Mouse (Mus musculus) brain, embryonic 14.5 days (tissue): Measurements from ENCODE around the gene Ramp1. TPM values are rescaled to one million over a fixed set of nuclear protein-coding genes. Genes with fewer than 3 reads are reported as not detected.

Source experiments
- DNase-seq: peaks from one replicate; pipeline ENCODE4 v3.0.0-alpha.2; 2011; ENCODE audit warnings: low read depth
- CTCF ChIP-seq: fragments of 200-500 bp; IDR thresholded peaks from 2 replicates; pipeline ENCODE4 v1.5.1; 2012; ENCODE audit warnings: inconsistent platforms, mild to moderate bottlenecking, moderate library complexity, borderline replicate concordance; ENCODE audit not compliant: insufficient read depth, insufficient read length; ENCODE audit errors: extremely low read depth
- POLR2A ChIP-seq: fragments of 200-500 bp; IDR thresholded peaks from 2 replicates; pipeline ENCODE4 v1.6.1; 2012; ENCODE audit warnings: mild to moderate bottlenecking, inconsistent platforms, borderline replicate concordance; ENCODE audit not compliant: poor library complexity, insufficient read depth, insufficient read length, severe bottlenecking; ENCODE audit errors: extremely low read depth
- polyA plus RNA-seq: library from polyadenylated mRNA; depleted of rRNA; stranded (reverse); fragments of >200 nt; gene quantifications from 2 replicates; pipeline ENCODE4 v1.2.3, GENCODE M21; 2012; rRNA removed

Gene Ramp1
- 2.6 and 3.8 TPM in 2 replicates for polyA plus RNA-seq

DNA sequence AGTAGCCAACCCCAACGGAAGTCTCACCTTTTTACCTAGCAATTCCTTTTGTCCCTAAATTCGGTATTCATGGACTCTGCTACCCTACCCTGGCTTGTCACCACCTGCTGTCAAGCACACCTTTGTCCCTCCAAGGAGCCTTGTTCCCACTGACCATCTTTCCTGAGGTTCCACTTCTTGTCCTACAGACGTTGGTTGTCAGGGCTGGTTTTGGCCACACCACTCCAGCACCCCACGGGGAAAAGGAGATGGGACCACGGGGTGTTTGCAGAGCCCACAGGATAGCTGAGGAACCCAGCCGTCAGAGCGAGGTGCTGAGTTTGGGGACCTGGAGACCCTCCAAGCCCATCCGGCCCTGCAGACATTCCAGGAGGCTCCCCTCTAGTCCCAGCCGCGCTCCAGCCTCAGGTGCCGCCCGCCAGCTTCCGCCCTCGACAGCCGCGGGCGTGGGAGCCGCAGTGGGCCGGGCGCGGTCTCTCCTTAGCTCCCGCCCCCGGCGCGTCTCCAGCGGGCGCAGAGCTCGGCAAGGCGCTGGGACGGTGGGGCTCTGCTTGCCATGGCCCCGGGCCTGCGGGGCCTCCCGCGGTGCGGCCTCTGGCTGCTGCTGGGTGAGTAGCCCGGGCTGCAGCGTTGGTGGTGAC lies at the start of gene Ramp1:
TSS of gene Ramp1 (plus strand) at position 290 of the 641 bp plus-strand sequence.
- no peak for DNase-seq
- TF ChIP-seq CTCF (no peak), POLR2A (no peak)

DNA sequence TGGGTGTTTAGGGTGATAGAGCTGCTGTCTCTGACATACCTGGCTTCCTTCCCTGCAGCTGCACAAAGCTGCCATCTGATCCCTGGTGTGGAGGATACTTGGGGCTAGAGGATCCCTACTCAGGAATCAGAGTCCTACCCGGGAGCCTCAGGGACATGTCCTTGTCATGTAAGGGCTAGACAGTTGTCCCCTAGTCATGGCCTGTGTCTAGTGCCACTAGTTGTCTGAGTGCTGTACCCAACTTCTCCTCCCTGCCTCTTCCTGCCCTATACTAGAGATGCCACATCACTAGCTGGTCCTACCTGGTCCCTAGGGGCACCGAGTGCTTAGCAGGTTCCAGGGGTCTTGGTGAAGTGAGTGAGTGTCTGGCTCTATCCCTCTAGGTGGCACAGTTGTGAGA lies 42.6 kb upstream of the Ramp1 start:
- no peak for DNase-seq
- no peak for TF ChIP-seq POLR2A
- no peak for TF ChIP-seq CTCF

DNA sequence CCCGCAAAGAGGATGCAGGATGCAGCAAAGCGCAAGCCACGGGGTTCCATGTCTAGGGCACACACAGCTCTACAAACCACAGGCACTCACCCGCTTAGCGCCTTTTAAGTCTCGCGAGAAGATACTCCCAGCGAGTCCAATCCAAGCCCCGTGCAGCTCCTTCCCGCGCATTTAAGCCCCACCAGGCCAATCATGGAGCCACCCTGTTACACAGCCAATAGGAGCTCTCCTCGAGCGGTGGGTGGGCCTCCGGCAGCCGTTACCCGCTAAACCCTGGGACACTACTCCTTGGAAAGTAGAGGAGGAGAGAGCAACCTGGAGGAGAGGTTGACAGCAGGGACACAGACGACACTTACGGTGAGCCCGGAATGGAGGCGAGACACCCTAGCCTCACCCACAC lies 34.8 kb upstream of the Ramp1 start, which contains the start of gene Rbm44:
TSS of gene Rbm44 (plus strand) at position 277 of the 400 bp plus-strand sequence.
- TF ChIP-seq CTCF, result no peak
- no peak for TF ChIP-seq POLR2A
- peak; percentile 22 for DNase-seq

DNA sequence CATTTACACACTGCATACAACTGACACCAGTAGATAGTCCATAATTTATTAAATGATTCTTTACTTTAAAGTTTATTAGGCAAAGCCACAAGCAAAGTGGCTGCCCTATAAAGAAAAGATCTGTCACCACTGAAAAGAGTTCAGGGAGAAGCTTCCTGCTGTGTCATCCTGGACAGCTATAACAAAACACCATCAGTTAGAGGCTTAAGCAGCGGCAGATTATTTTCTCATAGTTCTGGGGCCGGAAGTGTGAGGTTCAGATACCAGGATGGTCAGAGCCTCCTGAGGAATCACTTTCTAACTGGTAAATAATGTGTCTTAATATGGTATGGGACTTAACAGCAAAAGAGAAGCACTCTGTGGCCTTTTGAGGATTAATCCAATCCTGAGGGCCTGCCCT lies 28.1 kb upstream of the Ramp1 start:
- TF ChIP-seq POLR2A, result no peak
- TF ChIP-seq CTCF, result no peak
- no peak for DNase-seq

DNA sequence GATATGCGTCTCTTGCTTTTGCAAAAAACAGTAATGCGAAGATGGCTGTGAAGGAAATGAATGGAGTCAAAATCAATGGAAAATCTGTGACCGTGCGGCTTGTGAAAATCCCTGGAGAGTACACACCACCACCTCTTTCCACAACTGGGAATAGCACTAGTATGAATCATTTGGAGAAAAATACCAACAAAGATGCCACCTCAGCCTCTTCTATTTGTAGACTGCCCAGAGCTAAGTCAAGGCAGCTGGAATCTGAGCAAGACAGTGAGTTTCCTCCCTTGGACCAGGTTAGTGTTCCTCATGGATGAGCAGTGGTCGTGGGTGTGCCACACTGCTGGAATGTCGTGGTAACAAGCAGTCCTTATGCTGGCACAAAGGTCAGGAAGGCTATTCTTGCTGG lies 12.8 kb upstream of the Ramp1 start:
- TF ChIP-seq CTCF (no peak), POLR2A (no peak)
- DNase-seq, result no peak

DNA sequence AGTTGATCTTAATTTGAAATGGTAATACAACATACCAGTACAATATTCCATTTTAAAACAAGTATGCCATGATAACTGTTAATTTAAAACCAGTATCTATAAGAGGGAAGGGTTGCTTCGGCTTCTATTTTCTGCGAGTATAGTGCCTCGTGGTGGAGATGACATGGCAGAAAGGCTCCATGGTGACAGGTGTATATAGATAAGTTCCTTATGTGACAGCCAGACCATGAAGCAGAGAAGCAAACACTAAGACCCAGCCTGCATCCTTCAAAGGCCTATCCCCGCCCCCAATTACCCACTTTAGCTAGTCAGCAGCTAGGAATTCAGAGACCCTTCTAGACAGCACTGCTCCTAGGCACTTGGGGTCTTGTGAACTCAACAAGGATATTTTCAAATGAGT lies 10.5 kb upstream of the Ramp1 start:
- no peak for DNase-seq
- TF ChIP-seq CTCF, result no peak
- no peak for TF ChIP-seq POLR2A

DNA sequence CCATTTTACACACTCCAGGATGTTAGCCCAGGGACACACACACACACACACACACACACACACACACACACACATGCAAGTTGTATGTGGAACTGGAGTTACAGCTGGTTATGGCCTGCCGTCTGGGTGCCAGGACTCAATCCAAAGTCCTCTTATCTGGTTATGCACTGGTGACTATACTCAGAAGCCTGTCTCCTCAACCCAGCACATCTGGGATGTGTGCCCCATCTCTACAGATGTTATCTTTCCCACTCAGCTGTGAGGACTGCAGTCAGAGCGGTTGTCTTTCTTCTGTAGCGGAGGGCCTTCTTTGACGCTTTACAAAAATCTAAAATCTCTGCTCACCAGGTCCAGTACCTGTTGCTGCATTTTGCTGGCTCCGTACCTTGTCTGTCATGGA lies 4.8 kb upstream of the Ramp1 start:
- DNase-seq, result no peak
- TF ChIP-seq POLR2A (no peak), CTCF (no peak)

DNA sequence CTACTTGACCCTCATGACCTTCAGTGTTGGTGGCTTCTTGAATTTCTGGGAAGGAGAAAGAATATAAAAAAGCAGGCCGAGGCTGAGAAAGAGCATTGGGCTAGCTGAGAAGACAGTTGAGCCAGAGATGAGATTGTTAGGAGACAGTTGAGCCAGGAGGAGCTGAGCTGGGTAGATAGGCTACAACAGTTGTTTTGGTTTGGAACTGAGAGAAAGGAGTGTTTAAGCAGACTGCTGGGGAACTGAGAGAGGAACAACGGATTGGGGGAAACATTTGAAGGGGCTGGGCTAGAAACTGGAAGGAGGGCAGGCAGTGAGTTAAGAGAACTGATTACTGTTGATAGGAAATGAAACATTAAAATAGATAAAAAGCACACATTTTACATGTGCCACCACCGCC lies 3.6 kb upstream of the Ramp1 start:
- no peak for DNase-seq
- TF ChIP-seq POLR2A (no peak), CTCF (no peak)

DNA sequence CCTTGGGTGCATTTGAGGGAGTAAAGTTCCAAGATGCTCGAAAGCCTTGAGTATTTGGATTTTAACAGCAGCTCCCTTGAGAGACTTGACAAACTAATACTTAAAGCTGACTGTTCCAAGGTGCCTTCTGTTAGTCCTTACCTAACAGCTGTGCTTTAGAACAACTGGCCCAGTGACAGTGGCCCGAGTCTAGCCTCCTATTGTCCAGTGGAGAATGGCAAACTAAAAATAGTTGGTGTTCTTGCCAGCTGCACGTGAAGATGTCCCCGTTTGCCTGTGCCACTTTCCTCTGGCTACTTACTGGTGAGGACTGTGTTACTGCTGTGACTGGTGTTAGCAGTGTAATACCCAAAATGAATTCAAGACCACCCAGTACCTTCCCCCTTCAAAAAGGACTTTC lies 2.8 kb upstream of the Ramp1 start:
- DNase-seq, result no peak
- TF ChIP-seq POLR2A (no peak), CTCF (no peak)

DNA sequence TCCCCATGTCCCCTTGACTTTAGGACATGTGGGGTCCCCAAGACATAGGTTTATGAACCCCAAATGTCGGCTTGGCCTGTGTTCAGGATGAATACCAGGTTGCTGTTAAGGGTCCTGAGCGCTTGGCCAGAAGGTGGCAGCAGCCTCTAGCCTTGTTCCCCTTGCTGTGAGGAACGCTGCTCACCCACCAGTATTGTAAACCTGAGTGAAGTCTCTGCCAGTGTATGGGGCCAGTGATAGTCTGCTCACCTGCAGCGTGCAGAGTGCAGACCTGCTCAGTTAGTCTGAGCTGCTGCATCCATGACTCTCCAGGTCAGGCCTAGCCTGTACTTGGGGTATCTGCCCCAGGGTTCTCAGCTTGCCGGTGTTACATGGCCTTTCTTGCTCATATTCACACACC lies 536 bp upstream of the Ramp1 start:
- DNase-seq, result peak; percentile 76
- TF ChIP-seq POLR2A (no peak), CTCF (peak; percentile 72)

DNA sequence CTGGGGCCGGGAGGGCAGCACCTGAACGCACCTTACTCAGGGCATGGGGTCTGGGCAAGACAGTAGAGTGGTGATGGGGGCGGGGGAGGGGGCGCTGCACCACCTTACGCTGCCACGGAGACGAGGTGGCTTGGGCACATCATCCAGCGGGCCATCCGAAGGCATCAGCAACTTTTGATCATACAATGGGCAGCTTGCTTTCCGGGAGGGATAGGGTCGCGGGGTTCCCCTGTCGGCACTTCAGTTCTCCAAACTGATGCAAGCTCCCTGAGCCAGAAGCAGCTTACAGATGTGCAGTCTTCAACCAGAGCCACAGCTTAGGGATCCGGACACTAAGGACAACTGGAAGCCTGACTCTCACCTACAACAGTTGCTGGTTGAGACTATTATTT lies 548 bp downstream of the Ramp1 start:
- DNase-seq, result no peak
- TF ChIP-seq CTCF (no peak), POLR2A (no peak)

DNA sequence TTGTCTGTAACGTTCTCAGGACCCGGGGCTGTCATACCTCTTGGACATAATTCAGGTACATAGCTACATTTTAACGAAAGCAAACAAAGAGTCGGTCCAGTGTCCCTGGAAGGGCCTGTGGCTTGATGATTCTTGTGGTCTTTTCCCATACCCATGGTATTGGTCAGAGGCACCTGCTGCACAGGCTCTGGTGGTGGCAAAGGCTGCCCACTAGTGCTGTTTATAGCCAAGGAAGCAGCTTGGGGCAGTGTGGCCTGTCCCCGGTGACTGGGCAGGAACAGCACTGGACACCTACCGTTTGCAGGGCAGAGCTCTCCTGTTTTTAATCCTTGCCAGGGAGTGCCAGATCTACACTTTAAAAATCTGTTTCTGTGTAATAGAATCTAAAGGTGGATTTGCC lies 1.1 kb downstream of the Ramp1 start:
- DNase-seq, result no peak
- TF ChIP-seq CTCF, result no peak
